Mouse (Mus musculus): Measurements from ENCODE around the gene Ank3.

GRCm38 (mm10) chr10:69632885-69633284 lies 234.3 kb downstream of the Ank3 start:
- TF ChIP-seq POLR2A (IDR thresholded peaks at IDR 0.05; ENCODE audit: borderline replicate concordance, extremely low read depth, insufficient read depth, insufficient read length, poor library complexity, severe bottlenecking) = no peak
- TF ChIP-seq CTCF (IDR thresholded peaks at IDR 0.05; ENCODE audit: borderline replicate concordance, extremely low read depth, insufficient read depth, insufficient read length) = no peak

Measured in brain, embryonic 14.5 days (tissue).